Mouse (Mus musculus): Measurements from ENCODE around the gene Coro6. TPM values are rescaled to one million over a fixed set of nuclear protein-coding genes. Genes with fewer than 3 reads are reported as not detected.

Coro6 gene
- 0.19 to 1.1 TPM in 2 of 3 replicates, not detected in the other for total RNA-seq (2017)

GRCm38 (mm10) chr11:77462283-77463100 lies at the start of gene Coro6:
Coro6 (plus strand) TSS chr11:77462411.
- ATAC-seq (replicated peaks; ENCODE audit: insufficient number of reproducible peaks, low FRiP score, low TSS enrichment, poor library complexity, severe bottlenecking), result 0 out of 2 replicates have a peak, but pooled peaks have one; percentile 4

- no peak for ATAC-seq (replicated peaks; ENCODE audit: insufficient number of reproducible peaks, low FRiP score, low TSS enrichment, poor library complexity, severe bottlenecking)
Measured at GRCm38 (mm10) chr11:77414141-77414839, 47.9 kb upstream of the Coro6 start.

DNA sequence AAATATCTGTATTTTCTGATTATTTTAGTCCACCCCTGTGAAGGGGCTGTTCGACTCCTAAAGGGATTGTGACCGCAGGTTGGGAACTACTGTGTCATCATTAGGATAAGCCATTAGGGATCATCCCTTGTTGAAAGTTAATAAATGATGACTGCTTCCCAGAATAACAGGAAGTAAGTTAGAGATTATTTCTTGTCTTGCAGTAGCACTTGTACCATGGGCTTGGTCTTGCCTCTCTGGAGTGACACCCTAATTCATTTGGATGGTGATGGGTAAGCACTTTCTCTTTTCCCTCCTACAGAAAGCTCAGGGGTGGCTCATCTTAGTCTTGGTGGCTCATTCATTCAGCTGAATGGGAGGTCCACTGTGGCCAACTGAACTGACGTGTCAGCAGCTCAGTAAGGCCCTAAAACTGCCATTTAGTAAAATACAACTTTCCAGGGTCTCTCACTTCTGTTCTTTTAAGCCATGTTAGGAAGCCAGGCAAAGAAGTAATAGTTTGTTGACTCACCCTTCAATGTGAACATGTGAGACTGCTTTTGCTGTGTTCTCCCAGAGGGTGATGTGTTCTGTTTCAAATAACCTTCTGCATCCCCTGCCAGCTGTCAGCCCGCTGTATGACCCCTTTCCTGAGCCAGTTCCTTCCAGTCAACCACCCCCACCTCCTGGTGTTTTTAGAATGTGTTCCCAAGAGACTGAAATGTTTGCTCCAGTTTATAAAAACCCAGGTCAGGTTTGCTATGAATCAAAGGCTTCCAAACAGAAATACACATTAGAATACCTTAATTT lies 45.8 kb upstream of the Coro6 start:
- ATAC-seq (replicated peaks; ENCODE audit: insufficient number of reproducible peaks, low FRiP score, low TSS enrichment, poor library complexity, severe bottlenecking), result no peak

DNA sequence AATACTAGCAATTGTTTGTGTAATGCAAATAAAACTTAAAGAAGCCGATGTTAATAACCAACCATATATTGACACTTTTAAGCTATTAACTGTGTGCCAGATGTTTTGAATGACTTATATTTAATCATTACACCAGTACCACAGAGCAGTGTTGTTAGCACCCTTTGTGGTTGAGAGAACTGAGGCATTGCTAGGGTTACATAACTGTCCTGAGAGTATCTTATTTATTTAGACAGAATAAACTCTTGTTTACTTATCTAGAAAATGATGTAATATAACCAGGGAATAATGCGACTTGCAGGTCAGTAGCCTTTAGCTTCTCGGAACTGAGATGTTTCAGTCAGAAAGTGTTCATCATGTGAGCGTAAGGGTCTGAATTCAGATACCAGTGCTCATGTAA lies 44.2 kb upstream of the Coro6 start:
- no peak for ATAC-seq (replicated peaks; ENCODE audit: insufficient number of reproducible peaks, low FRiP score, low TSS enrichment, poor library complexity, severe bottlenecking)

- no peak for ATAC-seq (replicated peaks; ENCODE audit: insufficient number of reproducible peaks, low FRiP score, low TSS enrichment, poor library complexity, severe bottlenecking)
Measured at GRCm38 (mm10) chr11:77423175-77423859, 38.9 kb upstream of the Coro6 start.

DNA sequence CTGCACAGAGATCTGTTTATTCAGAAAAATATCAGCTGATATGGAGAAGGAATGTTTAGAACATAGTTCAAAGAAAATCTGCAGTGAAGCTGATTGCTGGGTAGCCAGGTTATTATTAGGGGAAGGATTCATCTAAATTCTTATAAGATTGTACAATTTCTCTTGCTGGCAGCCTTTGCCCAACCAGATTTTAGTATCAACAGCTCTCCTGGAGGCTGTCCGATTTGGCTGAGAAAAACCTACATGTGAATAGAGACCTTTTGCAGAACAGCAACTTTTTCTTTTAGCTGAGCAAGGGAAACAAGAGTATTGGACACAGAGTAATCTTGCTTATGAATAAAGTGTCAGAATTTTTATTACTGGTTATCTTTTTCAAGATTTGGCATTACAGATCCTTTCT lies 33.8 kb upstream of the Coro6 start:
- ATAC-seq (replicated peaks; ENCODE audit: insufficient number of reproducible peaks, low FRiP score, low TSS enrichment, poor library complexity, severe bottlenecking), result no peak

- no peak for ATAC-seq (replicated peaks; ENCODE audit: insufficient number of reproducible peaks, low FRiP score, low TSS enrichment, poor library complexity, severe bottlenecking)
Measured at GRCm38 (mm10) chr11:77437026-77437425, 25.2 kb upstream of the Coro6 start.

DNA sequence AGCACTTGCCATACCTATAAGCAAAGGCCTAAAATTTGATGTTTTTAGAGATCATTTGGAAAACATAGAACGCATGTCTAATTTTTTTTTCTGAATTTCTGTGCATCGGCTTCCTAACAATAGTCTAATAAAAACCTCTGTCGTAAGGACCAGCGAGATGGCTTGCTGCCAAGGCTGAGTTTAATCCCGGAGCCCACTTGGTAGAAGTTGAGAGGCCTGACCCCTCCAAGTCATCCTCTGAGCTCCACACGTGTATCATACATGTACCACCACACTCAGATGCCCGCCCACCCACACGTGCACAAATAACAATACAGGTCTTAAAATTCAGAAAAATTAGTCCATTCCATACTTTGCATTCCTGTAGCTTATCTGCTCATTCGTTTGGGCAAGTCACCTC lies 22.1 kb upstream of the Coro6 start:
- ATAC-seq (replicated peaks; ENCODE audit: insufficient number of reproducible peaks, low FRiP score, low TSS enrichment, poor library complexity, severe bottlenecking), result no peak

DNA sequence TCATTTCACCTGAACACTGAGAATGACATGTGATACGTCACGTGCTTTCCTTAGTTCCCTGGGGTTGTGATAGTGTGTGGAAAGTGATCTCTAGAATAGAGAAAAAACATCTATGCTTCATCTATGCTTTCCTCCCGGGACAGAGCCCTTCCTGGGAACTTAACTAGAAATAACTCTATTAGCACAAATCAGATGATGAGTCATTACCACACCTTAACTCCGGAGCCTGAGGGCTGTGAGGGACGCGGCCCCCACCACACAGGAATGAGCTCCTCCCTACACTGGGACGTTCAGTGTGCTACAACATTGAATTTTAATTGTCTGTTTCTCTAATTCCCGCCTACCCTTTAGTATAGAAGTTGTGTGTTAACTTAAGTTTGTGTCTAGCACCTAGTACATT lies 21.2 kb upstream of the Coro6 start:
- no peak for ATAC-seq (replicated peaks; ENCODE audit: insufficient number of reproducible peaks, low FRiP score, low TSS enrichment, poor library complexity, severe bottlenecking)

GRCm38 (mm10) chr11:77442186-77443170 lies 19.7 kb upstream of the Coro6 start:
- ATAC-seq (replicated peaks; ENCODE audit: insufficient number of reproducible peaks, low FRiP score, low TSS enrichment, poor library complexity, severe bottlenecking), result peak; percentile 62

DNA sequence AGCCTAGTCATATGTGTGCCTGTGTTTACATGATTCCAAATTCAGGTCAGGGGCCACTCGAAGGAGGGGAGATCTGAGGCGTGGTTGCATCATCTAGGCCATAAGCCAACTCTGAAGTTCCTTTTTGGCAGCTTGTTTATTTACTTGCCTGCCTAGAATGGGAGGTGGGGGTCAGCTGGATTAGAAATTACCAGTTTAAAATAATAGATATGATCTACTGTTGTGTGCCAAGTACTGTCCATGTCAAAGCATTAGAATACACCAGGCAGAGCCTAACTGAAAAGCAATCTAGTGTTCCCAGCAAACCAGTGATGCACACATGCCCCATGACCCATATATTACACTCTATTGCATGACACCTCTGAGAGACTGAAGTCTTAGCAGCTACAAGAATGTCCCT lies 17.3 kb upstream of the Coro6 start:
- ATAC-seq (replicated peaks; ENCODE audit: insufficient number of reproducible peaks, low FRiP score, low TSS enrichment, poor library complexity, severe bottlenecking), result no peak

DNA sequence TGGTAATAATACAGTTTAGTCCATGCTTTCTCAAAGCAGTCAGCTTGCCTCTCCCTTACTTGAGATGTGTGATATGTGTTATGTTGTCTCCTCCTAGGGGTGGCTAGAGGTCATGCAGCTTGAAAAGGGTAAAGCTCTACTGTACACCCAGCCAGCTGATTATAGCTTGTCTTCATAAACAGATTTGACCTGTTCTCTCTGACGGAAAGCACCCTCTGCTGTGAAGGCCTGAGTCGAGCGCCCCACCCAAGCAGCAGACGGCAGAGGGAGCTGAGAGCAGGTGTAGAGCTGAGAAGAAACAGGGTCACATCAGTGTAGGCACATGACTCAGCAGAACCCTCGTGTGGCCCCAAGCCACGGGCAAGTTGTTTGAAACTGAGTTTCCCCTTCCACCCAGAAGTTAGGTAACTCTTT lies 15.6 kb upstream of the Coro6 start:
- ATAC-seq (replicated peaks; ENCODE audit: insufficient number of reproducible peaks, low FRiP score, low TSS enrichment, poor library complexity, severe bottlenecking), result peak; percentile 43

GRCm38 (mm10) chr11:77449224-77449623 lies 13.0 kb upstream of the Coro6 start:
- no peak for ATAC-seq (replicated peaks; ENCODE audit: insufficient number of reproducible peaks, low FRiP score, low TSS enrichment, poor library complexity, severe bottlenecking)

DNA sequence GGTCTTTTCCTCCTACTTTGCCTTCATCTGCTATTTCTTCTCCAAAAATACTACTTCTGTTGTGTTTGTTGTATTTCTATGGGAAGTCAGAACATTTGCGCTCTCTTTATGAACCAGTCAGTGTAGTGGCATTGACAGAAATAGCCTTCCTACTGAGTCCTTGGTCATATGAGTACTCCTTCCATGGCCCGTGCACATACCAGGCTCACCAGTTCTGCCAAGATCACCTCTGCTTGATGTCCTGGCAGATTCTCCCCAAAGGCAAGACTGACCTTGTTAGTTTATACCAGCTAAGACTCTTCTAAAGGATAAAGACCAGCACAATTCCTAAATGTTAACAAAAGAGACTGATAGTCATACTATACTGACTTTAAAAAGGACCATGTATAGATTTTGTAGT lies 10.5 kb upstream of the Coro6 start:
- ATAC-seq (replicated peaks; ENCODE audit: insufficient number of reproducible peaks, low FRiP score, low TSS enrichment, poor library complexity, severe bottlenecking), result no peak

DNA sequence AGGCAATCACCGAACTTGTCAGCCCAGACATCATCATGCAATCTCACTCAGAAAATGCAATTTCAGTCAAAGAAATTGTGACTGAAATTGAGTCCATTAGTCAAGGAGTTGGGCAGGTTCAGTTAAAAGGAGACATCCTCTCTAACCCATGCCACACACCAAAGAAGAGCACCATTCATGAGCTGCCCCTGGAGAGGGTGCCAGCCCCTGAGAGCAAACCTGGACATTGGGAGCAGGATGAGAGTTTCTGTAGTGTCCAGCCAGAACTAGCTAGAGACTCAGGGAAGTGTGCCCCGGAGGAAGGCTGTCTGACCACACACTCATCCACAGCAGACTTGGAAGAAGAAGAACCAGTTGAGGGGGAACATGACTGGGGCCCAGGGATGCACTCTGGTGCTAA lies 8.8 kb upstream of the Coro6 start:
- ATAC-seq (replicated peaks; ENCODE audit: insufficient number of reproducible peaks, low FRiP score, low TSS enrichment, poor library complexity, severe bottlenecking), result no peak

DNA sequence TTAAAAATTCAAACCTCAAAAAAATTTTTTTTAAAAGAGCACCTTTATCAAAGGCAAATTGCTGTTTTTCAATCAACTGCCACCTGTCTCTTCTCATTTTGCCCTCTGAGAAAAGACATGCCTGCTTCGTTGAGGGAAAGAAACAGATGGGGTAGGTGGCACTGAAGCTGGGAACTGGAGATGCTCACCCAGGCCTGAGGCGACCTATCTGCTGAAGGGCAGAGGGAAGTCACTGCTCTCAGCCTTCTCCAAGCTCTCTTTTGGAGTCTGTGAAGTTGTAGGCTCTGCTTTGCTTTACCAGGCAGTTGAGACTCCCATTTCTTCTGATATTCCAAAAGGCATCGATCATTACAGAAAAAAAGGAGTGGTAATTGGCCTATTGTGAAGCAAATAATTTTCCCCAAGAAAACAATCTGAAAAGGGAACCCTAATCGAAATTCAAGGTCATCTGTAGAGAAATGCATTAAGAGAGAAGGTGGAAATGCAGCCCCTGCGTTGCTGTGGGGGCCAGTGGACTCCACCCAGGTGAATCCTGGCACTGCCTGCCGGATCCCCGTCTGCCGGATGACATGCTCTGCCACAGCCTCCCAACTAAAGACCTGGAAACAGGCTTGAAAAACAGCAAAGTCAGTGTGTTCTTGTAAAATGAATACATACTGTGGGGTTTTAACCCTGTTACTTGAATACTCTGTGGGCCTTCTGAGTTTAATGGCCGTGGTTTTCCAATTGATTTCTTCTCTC lies 6.3 kb upstream of the Coro6 start:
- ATAC-seq (replicated peaks; ENCODE audit: insufficient number of reproducible peaks, low FRiP score, low TSS enrichment, poor library complexity, severe bottlenecking), result no peak

DNA sequence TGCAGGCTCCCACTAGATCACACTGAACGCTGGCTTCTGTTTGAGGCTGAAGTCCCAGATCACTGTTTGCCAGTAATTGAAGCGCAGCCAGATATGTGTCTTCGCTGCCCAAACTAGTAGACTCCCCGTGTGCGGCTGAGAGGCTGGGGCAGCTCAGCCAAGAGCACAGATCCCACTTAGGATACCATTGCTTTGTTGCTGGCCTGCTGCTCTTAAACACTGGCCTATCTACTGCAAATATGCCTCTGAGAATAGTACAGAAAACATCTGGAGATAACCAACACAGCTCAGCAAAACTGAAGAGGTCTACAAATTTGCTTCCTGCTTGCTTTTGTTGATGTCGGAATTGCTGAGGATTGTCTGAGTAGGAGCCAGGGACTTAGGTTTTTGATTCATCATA lies 5.3 kb upstream of the Coro6 start:
- ATAC-seq (replicated peaks; ENCODE audit: insufficient number of reproducible peaks, low FRiP score, low TSS enrichment, poor library complexity, severe bottlenecking), result no peak

Measured in monocyte, adult 5-6 weeks (primary cell).